Mouse (Mus musculus) cerebellum, adult 9-10 months (tissue): ENCODE measurements around the gene Ntn5.
A peak's percentile ranks its signal among the peaks of the same experiment; 100 is the strongest.

Experiments used
- DNase-seq: peaks from one replicate; pipeline ENCODE4 v3.0.0; 2022

Gene Ntn5

DNA sequence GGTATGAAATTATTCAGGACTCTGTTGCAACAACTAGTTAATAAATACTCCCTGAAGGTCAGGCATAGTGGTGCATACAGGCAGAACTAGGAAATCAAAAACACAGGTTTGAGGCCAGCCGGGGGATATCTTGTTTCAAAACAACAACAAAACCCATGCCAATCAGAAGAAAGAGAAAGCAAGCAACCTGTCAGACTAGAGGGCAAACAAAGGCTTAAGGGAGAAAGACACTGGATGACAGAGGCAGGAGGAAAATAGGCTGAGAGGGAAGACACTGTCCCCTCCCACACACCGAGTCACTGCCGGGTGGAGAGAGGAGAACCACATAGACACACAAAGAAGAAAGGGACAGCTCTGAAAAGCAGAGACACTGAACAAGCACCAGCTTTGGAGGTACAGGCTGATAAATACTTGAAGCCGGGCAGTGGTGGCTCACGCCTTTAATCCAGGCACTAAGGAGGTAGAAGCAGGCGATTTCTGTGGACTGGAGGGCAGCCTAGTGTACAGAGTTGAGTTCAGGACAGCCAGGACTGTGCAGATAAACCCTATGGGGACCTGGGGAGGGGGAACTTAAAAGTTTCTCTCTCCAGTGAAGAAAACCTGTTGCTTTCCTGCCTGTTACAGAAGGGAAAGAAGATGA lies 30.2 kb downstream of the Ntn5 start:
- peak; percentile 55 for DNase-seq

DNA sequence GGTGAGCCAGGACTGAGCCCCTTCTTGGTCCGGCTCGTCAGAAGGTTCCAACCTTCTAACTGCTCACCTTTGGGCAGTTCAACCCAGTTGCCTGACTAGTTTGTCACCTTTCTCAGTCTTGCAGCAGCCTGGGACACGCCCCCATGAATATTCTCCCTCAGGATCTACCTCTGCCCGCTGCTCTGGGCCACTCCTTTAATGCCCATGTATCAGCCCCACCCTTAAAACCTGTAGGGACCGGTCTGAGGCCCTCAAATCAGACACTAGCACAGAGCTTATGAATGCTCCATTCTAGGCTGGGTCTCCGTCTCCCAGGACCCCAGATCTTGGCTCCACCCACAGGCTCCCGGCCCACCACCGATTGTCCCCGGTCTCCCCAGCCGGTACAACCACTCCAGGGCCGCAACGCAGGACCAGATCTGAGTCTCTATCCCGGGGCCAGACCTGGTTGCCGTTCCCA lies 30.8 kb downstream of the Ntn5 start:
- no peak for DNase-seq

DNA sequence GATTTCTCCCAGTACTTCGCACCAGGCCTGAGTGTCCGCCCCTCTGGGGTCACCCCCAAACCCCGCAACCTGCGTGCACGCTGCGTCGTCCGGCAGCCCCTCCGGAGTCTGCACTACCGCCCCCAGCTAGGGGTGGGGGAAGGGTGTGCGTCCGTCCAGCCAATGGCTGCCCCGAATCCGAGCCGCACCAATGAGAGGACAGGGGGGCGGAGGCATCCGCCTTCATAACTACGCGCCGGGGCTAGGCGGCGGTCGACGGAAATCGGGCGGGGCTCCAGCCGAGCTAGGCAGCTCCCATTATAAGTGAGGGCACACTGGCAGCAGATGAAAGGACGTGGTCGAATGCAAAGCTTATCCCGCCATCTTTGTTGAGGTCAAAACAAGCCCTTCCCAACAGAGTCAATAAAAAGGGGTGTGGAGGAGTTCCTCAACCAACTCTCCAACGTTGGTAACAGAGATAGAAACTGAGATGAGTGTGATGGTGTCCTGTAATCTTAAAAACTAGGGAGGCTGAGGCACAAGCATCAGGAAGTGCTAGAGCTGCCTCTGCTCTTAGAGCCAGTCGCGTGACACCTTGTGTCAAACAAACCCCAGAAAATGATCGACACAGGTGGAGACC lies 31.4 kb downstream of the Ntn5 start, which contains the start of gene Rpl18:
Rpl18 (plus strand) TSS at position 368 of the 619 bp plus-strand sequence.
- peak; percentile 97 for DNase-seq

DNA sequence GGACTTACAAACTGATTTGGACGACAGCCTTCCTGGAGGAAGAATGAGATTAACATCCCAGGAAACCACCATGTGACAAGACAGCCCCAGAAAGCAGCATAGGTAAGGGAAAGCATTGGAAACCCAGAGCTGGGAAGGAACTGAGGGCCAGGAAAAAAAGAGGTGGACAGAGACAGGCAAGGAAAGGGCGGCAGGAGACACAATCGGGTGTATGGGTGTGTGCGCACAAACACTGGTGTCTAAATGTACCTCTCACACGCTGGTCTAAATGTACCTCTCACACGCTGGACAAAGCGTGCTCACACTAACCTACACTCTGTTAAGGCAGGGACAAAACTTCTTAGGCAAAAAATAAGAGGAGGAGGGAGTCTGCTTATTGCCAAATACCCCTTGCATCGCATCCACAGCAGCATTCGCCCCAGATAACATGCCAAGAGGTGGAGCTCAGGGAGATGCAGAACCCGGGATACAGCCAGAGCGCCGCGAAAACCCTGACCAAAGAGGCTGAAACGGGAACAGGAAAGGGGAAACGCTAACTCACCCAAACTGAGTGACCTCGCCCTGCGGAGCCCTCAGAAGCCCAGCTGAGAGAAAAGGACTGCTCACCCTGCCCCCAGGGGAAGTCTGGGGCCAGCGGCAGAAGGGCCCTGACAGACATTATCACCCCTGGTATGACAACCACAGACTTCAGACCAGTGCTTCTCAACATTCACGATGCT lies 32.1 kb downstream of the Ntn5 start:
- DNase-seq: peak; percentile 63

DNA sequence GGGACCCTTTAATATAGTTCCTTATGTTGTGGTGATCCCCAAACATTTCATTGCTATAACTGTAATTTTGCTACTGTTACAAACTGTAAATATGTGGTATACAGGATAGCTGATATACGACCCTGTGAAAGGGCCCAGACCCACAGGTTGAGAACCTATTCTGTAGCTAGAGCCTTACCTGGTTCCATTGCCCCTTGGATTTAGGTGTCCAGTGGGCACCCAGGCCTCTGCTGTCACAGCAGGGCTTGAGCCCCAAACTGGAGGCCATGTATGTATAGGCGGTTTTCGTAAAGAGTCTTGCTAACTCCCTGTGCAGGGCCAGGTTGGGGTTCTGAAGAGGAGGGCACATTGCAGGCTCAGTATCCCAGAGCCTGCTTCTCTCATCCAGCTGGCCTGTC lies 32.6 kb downstream of the Ntn5 start:
- DNase-seq: peak; percentile 53

DNA sequence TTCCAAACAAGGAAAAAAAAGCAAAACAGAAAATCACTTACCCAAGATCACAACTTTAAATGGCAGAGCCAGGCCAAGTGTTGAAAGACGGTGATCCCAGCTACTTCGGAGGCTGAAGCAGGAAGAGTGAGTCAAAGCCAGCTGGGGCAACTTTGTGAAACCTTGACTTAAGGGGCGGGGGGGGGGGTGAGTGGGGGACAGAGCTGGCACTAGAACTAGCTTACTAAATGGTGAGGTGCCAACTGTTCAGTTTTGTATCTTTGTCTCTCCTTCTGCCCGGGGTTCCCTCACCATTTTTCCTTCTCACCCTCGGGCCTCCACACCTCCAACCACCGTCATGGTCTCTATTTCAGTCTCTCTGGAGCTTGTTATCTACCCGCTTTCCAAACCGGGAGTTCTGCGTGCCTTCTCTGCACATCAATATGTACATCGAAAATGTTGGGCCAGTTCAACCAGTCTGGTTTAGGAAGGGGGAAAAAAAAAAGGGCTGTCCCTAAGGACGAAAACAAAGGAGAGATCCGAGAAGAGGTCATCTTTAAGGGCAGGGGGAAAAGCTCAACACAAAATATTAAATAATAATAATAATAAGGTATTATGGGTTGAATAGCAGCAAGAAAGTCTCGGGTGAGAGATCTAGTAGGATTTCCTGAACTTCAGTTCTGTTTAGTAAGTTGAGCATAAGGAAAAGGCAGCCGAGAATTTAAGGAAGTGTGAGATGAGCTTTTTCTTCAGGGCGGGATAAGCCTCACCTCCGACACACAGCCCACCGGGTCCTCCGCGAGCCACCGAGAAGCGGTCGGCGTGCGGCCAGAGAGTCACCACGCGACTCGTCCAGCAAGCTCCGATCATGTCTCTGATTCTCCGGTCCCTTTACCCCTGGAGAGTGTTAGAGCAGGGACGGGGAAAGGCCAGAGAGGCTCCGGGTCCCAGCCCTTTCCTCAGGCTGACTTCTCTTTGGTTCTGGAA lies 33.4 kb downstream of the Ntn5 start:
- peak; percentile 54 for DNase-seq

DNA sequence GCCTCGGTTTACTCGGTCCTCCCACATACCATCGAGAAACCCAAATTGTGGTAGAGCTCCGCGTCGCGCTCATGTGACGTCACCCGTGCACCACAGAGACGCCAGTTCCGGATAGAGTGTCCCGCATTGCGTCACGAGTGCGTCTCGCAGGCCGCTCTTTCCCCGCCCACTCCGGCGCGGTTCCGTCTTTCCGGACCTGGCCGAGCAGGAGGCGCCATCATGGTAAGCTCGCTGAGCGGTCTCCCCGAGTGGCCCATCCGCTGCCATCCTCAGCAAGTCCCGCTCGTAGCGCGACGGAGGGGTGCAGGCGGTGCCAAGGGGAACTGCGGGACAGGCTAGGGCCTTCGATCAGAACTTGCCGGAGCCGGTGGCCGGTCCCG lies 34.1 kb downstream of the Ntn5 start, which contains the start of gene Sphk2:
Sphk2 (minus strand) TSS at position 85 of the 380 bp plus-strand sequence.
- DNase-seq: peak; percentile 99

DNA sequence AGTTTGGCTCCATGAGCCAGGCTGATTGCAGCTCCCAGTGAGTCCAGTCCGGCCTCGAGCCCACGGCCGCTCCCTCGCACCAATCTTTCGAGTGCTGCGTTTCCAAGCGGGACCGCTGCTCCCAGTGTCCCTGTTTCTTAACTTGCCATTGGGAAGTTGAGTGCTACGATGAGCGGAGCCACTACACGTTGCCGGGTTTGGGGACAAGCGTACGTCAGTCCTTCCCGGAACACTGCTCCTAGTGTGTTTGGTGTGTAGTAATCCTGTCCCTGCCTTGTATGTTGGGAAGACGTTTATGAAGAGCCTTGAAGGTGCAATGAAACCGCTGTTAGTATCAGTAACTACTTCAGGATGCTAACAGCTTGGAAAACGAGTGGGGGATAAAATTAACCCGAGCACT lies 34.5 kb downstream of the Ntn5 start:
- no peak for DNase-seq

DNA sequence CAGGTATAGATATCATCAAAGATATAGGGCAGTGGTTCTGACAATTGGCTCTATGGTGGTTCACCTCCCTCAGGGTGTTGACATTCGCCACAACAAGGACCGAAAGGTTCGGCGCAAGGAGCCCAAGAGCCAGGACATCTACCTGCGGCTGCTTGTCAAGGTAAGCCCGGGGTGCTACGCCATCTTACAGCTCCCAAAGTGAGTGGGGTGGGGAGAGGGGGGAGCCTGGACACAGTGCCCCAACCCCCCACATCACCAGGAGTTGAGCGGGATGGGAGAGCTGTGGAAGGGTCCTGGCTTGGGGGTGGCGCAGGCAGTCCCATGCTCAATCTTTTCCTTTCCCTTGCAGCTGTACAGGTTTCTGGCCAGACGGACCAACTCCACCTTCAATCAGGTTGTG lies 35.4 kb downstream of the Ntn5 start:
- DNase-seq: peak; percentile 55

DNA sequence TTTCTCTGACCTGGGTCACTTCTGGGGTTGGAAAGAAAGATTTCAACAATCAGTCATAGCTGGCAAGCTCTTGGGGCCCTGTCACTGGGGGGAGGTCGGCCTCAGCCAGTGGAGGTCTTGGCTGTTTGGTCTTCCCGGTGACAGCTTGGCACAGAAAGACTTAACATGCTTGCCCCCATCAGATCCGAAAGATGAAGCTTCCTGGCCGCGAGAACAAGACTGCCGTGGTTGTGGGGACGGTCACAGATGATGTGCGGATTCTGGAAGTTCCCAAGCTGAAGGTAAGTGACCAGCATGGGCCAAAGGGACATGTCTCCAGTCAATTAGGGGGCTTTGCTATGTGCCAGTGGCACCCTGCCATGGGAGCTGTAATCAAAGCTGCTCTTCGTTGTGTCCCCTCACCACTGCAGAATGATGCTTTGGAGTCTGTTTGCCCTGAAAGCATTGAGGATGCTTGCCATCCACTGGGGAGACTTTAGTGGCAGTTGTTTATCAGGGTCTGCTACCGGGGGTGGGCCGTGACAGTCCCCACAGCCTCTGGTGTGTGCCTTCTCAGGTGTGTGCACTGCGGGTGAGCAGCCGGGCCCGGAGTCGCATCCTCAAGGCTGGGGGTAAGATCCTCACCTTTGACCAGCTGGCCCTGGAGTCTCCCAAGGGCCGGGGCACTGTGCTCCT lies 36.1 kb downstream of the Ntn5 start:
- peak; percentile 47 for DNase-seq

DNA sequence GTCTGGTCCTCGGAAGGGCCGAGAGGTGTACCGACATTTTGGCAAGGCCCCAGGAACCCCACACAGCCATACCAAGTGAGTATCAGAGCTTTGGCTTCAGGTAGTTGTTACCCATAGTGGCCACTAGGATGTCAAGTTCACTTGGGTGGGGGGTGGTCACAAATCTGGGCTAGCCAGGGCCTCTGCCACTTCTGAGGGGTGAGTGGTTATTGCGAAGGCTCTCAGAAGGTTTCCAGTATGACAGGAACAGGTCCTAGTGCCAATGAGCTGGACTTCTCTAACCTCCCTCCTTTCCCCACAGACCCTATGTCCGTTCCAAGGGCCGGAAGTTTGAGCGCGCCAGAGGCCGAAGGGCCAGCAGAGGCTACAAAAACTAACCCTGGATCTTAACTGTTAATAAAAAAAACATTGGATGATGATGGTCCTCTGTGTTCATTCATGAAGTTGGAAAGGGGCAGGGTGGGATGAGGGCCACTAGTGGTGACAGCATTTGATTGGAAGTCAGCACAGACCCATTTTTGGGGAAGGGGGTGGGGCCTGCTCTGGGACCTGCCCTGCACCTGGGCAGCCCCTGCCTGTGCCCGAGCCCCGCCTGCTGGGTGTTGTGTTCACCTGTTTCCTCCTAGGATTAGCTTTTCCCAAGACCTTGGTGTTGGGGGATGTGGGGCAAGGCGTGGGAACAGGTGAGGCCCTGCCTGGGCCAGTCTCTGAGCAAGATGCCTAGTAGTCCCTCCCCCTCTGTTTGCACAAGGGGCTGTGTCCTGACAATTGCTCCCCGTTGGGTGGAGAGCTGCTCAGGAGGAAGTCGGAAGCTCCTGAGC lies 36.8 kb downstream of the Ntn5 start, which contains the start of gene Fam83e:
Fam83e (plus strand) TSS at position 800 of the 821 bp plus-strand sequence.
- peak; percentile 34 for DNase-seq

DNA sequence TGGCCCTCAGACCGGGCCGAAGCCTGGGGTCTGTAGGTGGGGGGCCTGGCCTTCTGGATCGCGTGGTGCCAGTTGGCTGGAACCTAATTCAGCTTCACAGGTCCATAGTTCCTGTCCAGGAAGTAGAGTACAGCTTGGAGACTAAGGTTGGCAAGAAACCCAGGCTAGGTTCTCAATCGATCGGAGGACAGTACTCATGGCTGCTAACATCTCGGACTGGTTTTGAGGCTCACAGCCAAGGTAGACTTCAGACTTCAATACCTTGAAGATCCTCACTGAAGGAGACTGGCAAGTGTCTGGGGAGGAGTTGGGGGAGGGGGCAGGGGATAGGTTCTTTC lies 37.4 kb downstream of the Ntn5 start:
- DNase-seq: peak; percentile 50

DNA sequence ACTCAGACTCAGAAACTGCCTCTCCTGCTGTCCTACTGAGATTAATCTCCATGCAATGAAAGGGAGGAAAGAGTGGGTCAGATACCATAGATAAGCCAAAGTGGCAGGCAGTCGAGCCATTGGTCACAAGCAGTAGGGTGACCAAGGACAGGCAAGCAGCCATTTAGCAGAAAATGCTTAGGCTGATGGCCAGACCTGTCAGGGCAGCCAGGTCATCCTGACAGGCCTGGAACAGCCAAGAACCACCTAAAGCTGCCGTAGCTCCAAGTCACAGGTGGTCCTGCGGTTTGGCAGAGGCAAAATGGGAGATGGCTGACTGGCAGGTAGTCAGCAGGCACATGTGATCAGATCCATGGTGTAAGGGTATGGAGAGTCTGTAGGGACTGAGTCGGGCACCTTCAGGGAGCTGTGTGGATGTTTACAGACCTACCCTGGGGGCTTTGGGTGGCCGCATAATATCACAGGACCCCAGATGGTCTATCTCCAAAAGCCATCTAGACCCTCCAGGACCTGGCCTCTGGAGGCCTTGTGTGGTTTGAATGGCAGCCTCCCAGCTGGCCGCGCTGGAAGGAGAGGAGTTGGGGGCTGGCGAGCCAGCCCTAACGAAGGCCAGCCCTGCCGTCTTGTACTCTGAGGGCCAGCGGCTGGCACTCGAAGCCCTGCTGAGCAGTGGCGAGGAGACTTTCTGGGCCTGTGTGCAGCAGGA lies 38.0 kb downstream of the Ntn5 start:
- peak; percentile 43 for DNase-seq

DNA sequence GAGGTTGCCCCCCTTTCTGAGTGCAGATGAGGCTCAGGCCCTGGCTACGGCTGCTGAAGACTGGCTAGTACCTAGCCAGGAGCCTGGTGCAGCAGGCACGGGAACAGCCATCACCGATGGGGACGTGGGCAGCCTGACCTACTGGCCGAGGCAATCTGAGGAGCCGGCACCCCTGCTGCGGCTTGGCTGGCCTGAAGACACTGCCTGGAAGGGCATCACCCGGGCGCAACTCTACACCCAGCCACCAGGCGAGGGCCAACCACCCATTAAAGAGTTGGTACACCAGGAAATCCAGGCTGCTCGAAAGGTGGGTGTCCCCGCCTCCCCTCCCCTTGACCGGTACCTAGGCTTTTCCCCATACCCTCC lies 38.5 kb downstream of the Ntn5 start:
- DNase-seq: peak; percentile 53

DNA sequence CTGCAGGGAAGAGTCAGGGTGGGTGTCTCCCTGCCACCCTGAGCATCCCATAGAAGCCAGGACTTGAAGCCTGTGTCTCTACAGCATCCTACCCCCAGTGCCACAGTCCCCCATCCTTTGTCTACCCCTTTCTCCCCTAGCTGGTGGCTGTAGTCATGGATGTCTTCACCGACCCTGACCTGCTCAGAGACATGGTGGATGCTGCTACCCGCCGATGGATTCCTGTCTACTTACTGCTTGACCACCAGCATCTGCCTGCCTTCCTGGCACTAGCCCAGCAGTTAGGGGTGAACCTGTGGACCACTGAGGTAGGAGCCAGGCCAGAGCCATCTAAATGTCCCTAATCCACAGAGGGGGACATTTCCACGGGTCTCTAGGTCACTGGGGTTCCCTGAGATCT lies 39.5 kb downstream of the Ntn5 start:
- DNase-seq: peak; percentile 23

DNA sequence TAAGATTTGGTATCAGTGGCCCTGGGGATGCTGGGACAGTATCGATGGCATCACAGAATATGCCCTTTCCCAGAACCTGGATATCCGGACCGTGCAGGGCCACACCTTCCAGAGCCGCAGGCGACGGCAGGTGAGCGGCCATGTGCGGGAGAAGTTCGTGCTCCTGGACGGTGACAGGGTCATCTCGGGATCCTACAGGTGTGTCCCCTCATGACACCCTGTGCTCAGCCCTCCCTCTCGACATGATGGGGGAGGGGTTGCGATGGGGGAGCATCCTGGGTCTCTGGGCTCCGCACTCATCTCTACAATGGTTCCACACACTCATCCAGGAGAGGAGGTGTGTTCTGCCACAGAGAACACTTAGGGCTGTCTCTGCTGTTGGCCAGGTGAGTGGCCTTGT lies 40.0 kb downstream of the Ntn5 start:
- peak; percentile 24 for DNase-seq

DNA sequence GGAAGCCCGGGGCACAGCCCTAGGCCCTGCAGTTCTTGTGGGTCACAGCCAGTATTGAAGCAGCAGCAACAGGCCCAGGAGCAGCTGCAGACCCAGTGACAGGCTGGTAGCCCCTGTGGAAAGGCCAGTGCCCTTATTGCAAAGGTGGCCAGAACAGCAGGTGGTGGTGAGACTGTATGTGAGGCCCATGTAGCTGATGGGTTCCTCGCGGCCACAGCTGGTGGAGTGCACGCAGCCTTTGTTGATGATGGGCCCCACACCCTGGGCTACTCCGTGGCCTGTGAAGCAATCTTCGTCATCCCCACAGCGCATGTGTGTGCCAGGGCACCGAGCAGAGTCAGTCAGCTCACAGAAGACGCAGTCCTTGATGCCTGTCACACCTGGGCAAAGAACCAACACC lies 41.3 kb downstream of the Ntn5 start:
- no peak for DNase-seq

DNA sequence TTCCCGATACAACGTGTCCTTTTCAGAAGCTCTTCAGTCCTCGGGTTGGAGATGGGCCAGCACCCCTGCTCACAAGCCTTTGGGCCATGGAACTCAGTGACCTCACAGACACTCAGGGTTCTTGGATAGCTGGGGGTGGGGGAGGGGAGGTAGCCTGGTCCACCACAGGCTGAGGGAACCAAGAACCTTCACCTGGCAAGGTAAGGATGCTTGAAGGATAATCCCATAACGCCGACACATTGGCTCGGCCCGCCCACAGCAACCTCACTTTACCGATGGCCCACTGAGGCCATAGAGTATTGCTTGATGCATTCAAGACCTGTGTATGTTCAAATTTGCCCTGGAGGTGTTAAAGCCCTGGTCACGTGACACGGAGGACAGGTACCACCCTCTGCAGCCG lies 41.9 kb downstream of the Ntn5 start, which contains the start of gene Spaca4:
Spaca4 (minus strand) TSS at position 101 of the 400 bp plus-strand sequence.
- DNase-seq: no peak

DNA sequence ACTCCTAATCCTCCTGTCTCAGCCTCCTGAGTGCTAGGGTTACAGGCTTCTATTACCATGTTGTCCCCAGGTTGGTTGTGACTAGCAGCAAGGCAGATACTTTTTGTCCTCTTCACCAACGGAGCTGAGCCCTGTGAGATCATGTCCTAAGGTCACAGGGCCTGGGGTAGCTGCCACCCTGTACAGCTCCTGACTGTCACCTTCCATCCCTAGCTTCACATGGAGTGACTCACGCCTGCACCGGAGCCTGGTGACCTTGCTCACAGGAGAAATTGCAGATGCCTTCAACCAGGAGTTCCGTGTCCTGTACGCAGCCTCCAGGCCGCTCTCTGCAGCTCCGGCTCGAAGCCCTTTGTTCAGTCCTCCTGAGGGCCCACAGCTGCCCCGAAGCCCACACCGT lies 42.6 kb downstream of the Ntn5 start:
- DNase-seq: no peak

DNA sequence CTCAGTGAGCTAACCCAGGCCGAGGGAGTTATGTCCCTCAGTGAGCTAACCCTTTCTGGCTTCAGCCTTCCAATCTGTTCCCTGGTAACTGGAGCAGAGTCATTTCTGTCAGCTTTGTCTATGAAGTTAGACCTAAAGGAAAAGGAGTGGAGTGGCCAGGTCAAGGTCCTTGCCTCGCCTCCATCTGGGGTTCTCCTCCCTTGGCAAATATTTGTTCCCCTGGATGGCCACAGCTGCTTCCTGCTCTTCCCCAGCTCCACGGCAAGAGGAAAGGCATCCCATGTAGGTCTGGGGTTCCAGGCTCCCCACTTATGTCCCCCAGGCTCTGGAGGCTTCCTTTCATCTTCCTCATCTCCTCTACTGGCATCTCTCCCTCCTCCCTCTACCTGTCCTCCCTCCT lies 43.8 kb downstream of the Ntn5 start:
- no peak for DNase-seq
